Mouse (Mus musculus) gastrocnemius, adult 8-10 months (tissue): ENCODE data around the gene Ip6k1. TPM values are rescaled to one million over a fixed set of nuclear protein-coding genes. Genes with fewer than 3 reads are reported as not detected.

Source experiments
- DNase-seq, 2 experiments: peaks; one replicate each; pipeline ENCODE4 v3.0.0; 2022; ENCODE audit warnings: low spot score in 2 of 2
- total RNA-seq, 4 experiments: library from RNA; stranded (reverse); gene quantifications; 2 replicates each; pipeline ENCODE4 v1.2.4; 2022

Gene Ip6k1
- total RNA-seq = 10 to 100 TPM; 19.7 to 22.9 (median 21.3) TPM

DNA sequence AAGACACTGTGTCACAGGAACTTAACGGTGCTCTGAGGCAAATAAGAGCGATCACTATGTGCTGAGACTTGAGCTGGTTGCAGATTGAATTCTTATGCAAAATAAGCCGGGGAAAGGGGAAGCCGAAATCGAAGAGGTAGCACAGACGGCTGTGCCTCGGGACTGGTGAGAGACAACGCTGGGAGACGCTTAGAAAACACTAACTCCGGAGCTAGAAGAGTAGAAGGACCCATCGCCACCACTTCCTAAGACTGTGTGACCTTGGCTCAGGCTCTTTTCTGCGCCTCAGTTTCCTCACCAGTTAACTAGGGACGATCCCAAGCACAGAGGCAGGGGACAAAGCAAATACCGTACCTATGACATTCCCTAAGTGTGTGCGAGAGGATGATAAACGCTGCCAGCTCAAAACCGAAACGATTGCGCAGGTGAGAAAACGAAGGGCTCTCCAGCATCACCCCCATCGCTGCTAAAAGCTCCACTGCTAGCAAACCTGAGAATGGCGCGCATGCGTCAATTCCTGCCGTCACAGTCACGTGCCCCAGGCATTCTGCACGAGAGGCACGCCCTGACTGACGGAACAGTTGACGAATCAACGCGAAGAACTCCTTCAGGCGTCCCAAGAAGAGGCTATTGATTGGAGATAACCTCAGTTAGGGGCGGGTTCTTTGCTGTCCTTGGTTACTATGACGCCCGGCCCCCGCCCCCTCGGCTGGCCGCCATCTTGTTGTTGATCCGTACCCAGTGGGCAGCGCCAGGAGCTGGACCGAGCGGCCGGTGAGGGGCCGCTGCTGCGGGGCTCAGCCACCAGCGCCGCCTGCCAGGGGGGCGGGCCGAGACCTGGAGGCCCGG lies at the start of gene Ip6k1:
Gene Ip6k1, plus strand, starts transcription at position 580 of the 849 bp plus-strand sequence.
- DNase-seq = peak; percentile 100

DNA sequence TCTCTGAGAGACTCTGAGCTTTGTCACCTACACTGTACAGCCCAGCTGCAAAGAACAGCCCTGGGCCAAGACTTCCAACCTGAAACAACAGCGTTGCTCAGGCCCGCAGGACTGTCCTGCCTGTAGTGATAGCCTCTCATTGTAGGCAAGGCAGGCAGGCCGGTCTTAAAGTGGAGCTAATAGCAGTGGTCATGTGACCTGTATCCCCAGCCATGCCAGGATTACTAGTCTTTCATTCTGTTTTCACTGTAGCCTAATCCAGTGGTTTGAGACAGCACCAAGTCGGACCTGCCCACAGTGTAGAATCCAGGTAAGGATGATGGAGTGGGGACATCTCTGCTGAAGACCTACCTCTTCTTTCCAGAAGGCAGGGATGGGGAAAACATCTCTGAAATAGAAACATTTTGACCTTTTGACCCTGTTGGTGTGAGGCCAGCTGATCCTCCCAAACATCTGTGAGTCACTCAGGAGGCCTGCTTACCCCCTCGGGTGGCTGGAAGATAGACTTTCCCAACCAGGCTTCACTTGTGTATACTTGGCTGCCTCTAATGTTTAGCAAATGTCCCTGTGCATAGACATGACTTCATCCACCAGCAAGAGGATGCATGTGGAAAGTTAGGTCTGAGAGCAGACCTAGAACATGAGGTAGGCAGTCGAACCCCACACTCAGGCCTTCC lies 46.5 kb upstream of the Ip6k1 start:
- DNase-seq = peak; percentile 30 to 34

DNA sequence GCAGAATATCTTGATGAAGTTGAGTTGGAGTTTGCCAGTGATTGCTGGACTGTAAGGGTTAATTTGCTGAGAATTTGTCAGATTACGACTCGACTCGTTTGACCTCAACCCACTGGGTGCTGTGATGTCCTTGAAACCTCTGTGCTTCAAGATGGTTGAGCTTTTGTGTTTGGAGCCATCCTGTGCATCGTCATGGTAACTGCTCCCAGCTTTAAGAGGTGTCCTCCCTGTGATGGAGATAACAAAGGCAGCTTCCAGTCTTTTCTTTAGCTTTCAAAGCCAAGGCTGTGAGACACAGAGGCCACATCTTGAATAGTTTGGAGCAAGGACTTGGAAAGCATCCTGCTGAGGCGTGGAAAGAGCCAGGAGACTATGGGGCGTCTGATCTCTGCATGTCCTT lies 45.2 kb upstream of the Ip6k1 start:
- no peak for DNase-seq

DNA sequence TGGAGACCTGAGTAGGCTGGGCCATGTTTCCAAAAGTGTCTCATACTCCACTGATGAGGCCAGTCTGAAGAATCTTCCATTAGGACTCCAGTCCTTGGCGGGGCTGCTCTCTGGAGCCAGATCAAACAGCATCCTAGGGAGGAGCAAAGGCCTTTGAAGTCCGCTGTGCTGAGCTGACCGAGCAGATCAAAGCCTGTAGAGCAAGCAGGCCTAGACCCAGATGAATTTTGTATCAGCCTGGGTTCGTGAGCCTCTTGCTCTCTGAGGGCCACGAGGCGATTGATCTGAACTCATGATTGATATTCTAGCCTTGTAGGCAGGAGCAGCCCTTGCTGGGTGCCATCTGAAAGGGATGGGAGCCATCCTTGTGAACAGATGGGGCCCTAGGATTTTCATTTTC lies 42.4 kb upstream of the Ip6k1 start:
- DNase-seq = no peak

DNA sequence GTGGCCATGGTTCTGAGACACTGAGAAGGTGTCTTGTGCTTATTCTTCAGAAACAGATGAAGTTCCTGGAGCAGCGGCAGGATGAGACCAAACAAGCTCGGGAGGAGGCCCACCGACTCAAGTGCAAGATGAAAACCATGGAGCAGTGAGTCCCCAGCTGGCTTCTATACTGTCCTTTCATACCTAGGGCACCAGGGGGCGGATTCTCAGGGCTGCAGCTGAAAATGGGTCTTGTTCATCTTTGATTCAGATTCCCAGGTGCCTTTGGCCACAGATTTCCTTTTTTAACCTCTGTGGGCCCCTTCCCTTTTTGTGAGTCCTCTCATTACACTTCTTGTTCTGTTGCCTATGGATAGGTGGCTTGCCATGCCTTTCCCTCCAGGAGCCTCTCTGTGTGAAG lies 41.4 kb upstream of the Ip6k1 start:
- no peak for DNase-seq

DNA sequence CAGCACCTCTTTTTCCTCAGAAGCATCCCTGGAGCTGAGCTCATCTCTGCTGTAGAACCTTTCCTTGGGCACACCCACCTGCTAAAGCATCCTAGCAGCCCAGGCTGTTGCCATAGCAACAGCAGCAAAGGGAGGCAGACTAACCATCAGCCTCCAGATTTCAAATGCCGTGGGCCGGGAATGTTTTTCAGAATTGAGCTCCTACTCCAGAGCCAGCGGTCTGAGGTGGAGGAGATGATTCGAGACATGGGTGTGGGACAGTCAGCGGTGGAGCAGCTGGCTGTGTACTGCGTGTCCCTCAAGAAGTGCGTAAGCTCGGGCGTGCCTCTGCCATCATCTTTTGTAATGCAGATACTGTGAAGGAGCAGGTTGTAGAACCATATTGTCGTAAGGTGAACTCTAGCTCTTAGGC lies 40.9 kb upstream of the Ip6k1 start:
- DNase-seq = no peak

DNA sequence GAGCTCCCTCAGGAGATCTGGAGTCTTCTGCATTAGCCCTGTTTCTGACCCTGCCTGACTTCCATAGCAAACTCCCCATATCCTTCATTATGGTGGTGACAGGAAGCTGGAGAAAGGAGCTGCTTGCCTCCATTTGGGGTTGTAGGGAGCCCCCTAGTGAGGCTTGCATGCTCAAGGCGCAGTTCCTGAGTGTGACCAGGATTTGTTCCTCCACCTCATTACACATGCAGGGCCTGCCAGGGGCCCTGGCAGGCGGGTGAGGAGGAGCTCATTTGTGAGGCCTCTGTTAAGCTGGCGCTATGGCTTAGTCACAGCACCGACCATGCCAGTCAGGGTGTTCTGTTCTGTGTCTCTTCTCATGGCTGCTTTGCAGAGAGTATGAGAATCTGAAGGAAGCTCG lies 40.4 kb upstream of the Ip6k1 start:
- no peak for DNase-seq

DNA sequence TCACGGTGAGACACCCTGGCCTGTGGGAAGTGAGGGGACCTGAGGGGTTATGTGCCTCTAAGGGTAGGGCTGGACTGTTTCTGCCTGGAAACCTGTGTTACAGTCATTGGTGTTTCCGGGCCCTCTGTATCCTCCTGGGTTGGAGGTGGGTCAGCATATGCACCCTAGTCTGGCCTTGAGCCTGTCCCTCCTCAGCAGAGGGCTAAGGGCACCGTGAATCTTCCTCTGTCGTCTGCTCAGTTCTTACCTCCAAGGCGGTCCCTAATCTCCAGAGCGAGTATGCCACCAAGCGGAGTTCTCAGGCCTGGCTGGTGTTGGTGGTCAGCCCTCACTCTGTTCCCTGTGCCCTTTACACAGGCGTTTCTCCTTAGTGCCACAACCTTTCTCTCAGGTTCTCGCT lies 39.4 kb upstream of the Ip6k1 start:
- DNase-seq = no peak

DNA sequence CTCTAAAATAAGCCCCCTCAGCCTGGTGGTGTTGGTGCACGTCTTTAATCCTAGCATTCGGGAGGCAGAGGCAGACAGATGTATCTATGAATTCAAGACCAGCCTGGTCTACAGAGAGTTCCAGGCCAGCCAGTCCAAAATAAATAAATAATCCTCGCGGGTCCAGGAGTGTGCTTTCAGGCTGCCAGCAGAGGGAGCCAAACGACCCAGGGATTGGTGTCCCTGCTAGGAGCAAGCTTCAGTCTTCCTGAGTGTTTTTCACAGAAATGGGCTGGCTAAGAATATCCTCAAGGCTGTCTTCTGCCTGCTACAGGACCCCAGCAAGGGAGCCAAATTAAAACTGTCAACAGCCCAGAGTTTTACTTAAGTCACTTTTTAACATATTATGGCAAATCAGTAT lies 38.6 kb upstream of the Ip6k1 start:
- peak in 1 of 2 experiments; percentile 35 for DNase-seq

DNA sequence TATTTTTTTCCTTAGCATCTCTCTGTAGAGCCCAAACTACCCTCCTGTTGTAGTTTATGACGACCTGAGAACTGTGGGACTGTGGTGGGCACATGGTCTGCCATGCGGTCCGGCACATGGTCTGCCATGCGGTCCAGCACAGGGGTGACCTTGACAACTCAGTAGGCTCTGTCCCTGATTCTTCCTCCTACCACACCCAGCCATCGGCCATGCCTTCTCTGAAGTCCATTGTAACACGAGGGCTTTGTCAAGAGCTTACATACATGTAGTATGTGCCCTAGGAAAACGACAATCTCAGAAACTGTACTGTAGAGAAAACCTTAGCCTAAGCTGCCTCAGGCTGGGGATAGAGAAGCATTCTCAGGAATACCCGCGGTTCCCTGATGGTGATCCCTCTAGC lies 37.6 kb upstream of the Ip6k1 start:
- DNase-seq = no peak

DNA sequence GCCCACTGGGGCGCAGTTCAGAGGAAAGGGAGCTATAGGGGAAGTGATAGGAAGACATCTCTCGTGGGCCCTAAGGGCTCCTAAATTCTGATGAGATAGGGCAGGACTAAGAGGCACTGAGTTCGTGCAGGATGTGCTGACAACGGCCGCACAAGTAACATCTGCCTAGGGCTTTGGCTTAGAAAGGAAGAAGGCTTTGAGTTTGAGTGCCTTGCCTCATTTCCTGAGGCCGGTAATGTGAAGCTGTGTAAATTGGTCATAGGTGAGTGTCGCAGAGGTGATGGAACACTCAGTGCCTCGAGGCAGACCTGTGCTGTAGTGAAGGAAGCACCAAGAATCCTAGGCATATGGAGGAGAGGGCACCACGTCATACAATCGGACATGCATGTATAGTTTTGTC lies 35.6 kb upstream of the Ip6k1 start:
- no peak for DNase-seq

DNA sequence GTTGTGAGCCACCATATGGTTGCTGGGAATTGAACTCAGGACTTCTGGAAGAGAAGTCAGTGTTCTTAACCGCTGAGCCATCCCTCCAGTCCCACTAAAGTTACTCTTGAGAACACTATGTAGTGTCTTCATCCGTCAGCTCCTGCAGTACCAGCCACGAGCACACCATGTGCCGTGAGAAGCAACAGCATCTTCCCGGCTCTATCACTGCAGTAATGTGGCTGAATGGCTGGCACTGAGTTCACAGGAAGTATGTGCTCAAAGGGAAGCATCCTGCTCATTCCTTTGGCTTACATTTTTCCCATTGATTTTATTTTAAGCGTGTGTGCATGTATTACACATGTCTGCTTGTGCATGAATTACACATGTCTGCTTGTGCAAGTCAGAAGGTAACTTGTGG lies 34.9 kb upstream of the Ip6k1 start:
- no peak for DNase-seq

DNA sequence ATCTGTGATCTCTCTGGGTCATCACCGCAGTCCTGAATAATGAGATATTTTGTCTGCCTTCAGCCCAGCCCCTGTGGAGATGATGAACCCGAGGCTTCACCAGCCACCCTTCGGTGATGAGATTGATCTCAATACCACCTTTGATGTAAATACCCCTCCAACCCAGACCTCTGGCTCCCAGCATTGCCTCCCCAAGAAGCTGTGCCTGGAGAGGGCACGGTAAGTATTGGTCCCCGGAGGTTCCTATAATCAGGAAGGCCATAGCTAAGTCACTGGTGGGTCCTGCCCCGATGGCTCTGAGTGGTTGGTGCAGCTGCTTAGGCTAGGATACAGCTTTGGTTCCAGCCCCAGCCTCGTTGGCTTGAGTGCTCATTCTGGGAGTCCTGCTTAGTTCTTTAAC lies 33.8 kb upstream of the Ip6k1 start:
- DNase-seq = no peak

DNA sequence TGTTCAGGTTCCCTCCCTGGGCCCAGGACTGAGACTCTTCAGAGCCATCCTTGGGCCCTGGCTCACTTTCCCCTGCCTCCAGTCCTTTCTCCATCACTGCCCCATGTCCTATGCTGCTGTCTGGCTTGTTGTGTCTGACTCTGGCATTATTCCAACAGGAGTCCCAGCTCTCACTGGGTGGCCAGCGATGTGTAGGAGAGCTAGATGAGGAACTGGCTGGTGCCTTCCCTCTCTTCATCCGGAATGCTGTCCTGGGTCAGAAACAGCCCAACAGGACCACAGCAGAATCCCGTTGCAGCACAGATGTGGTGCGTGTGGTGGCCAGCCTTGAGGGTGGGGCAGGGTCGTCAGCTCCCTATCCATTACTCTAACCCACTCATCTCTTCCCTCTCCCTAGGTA lies 32.0 kb upstream of the Ip6k1 start:
- no peak for DNase-seq

DNA sequence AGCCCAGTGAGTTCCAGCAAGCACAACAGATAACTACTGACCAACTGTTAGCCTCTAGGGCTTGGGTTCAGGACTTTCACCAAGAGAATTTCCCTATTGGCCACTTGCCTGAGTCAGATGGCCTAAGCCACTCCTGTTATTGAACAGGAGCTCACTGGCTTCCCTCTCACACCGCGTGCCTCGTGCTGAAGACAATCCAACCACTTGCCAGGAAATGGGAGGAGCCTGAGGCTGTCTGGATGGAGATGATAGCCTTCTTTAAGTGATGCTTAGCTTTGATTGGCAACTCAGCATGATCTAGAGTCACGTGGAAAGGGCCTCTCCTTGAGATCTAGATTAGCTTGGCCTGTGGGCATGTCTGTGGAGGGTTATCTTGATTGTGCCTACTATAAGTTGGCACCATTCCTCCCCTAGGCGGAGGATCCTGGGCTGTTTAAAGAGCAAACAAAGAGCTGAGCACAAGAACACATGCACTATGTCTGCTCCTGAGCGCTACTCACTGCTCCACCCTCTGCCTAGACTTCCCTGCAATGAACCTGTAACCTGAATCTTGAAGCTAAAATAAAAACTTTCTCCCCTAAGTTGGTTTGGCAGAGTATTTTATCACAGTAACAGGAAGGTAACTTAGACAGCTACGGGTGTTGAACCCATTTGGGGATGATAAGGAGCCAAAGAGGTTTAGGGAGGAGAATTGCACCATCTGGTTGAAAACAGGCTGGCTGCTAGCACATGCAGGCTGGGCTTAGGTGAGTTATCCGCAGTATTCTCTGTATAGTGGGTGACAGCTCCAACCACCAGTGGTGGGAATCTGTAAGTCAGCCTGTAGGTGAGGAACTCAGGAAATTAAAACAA lies 30.4 kb upstream of the Ip6k1 start:
- no peak for DNase-seq

DNA sequence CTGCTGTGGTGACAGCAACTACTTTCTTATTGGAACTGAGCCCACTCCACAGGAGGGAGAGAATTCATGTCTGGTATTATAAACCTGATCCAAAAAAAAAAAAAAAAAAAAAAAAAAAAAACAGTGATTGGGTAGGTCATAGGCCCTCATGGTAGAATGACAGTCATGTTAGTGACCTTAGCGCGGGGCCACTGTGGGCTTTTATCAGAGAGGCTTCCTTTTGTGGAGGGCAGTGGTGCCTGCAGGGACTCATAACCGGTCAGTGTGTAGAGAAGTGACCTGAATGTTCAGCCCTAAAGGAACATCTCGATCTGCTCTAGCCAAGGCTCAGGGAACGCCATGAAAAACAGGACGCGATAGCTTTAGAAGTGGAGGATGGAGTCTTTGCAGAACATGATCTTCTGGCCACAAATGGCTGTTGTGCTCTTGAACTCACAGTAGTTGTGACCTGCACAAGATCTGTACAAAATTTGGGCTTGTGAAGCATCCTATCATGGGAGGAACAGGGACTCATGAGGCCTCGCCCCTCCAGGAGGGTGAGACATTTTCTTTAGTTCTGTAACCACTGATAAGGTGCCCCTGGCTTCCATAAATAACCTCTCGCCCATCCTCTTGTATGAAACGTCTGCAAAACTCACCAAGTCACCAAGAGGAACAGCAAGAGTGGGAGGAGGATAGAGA lies 27.7 kb upstream of the Ip6k1 start:
- no peak for DNase-seq

DNA sequence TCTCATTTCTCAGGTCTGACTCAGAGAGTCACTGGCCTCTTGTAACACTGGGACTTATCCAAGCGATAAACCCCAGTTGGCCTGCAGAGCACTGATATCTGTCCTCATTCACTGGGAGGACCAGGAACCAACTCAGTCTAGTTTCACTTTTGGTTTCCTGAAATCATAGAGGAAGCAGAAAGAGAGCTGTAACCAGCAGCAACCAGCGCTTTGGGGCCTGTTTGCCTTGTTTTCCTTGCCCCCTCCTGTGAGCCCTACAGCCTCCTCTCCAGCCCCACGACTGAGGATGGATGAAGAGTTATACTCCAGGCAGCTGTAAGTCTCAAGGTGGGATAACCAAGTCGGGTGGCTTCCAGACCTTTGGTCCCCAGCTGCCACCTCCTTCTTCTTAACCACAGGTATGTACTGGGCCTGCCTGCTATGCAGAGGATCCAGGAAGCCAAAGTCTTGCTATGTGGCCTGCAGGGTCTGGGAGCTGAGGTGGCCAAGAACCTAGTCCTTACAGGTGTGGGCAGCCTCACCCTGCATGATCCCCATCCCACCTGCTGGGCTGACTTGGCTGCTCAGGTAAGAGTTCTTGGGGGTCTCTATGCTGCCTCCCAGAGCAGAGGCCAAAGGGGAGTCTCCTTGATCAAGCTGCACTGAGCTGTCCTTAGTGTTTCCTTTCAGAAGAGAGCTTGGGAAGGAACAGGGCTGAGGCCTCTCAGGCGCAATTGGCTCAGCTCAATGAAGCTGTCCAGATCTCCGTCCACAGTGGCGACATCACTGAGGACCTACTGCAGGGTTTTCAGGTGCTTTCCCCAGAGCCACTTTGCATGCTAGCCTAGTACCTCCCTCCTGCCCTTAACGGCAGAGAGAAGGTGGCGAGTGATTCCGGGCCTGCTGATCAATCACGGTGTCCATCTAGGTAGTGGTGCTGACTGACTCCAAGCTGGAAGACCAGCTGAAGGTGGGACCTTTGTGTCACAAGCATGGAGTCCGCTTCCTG lies 26.6 kb upstream of the Ip6k1 start, which contains the start of gene Uba7:
Gene Uba7, plus strand, starts transcription at position 107 of the 988 bp plus-strand sequence.
- no peak for DNase-seq

DNA sequence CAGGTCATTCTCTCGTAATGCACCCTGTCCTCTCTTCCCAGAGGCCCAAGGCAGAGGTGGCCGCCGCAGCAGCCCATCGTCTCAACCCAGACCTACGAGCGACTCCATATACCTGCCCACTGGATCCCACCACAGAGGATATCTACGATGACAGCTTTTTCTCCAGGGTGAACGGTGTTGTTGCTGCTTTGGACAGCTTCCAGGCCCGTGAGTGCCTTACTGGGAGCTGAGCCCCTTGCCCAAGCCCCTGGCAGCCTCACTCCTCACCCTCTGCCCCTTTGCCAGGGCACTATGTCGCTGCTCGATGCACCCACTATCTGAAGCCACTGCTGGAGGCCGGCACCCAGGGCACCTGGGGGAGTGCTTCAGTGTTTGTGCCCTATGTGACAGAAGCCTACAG lies 23.5 kb upstream of the Ip6k1 start:
- no peak for DNase-seq

DNA sequence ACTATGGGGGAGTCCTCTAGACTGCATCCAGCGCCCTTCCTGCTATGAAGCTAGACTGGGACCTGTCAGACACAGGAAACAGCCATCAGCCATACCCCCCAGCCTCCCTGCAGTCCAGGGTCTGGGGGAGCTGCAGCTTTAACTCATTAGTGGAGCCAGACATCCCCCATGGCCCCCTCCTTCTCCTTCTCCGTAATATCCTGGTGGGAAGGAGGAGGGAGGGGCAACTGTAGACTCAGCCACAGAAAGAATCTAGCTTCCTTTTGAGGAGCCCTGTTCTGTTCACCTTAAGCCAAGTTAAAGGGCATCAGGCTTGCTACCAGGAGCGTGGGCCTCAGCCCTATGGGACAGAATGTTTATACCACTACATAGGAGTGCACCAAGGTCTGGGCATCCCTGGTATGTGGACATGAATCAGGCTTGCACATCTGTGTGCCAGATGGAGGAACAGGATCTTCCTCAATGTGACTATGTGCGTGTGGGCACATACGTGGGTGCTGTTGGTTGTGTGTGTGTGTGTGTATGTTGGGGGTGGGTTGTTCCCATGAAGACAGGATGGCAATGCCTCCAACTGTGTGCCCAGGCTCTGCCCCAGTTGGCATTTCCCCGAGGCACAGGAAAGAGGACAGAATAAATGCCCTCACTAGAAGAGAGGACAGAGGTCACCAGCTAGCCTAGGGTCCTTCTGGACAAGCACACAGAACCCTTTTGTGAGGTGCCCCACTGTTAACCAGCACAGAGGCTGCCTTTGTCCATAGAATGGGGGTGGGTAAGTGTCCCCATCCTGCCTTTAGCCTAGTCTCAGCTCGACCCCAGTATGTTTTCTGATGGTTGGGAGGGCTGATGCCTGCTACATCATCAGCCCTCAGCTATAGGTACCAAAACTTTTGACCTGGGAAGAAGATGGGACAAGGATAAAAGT lies 20.4 kb upstream of the Ip6k1 start:
- no peak for DNase-seq
